Mouse (Mus musculus) large intestine, adult 2 months (tissue): Measurements from ENCODE around the gene Azin2. TPM values are rescaled to one million over a fixed set of nuclear protein-coding genes. Genes with fewer than 3 reads are reported as not detected.
A peak's percentile ranks its signal among the peaks of the same experiment; 100 is the strongest.

ENCODE experiments used
- DNase-seq: peaks from one replicate; pipeline ENCODE4 v3.0.0-alpha.2; 2012; ENCODE audit warnings: low read depth, low spot score
- WGBS: fragments of 180-500 bp; shearing (Covaris S2); methylation state at CpG from one replicate; pipeline ENCODE4 v1.1.7; 2018; 5-methylcytosine and 5-hydroxymethylcytosine counted together
- polyA plus RNA-seq: library from polyadenylated mRNA; depleted of rRNA; stranded (reverse); fragments of >200 nt; gene quantifications from 2 replicates; pipeline ENCODE4 v1.2.3, GENCODE M21; 2012

The Azin2 gene
- polyA plus RNA-seq, 1 experiment = 3.4 TPM

- no peak for DNase-seq
- WGBS = 32% methylated on average over 6 of the region's 6 CpGs
These were observed 14.0 kb downstream of the Azin2 start for GRCm38 (mm10) chr4:128948137-128948674.

- 12% methylated on average over 18 of the region's 18 CpGs for WGBS
- DNase-seq = no peak
These were observed 14.8 kb downstream of the Azin2 start for GRCm38 (mm10) chr4:128947326-128947933.

GRCm38 (mm10) chr4:128946736-128947135 is 15.5 kb downstream of the Azin2 start:
- WGBS = 83% methylated on average over 9 of the region's 9 CpGs
- no peak for DNase-seq

GRCm38 (mm10) chr4:128942346-128942745 is 19.9 kb downstream of the Azin2 start:
- WGBS = 55% methylated on average over 3 of the region's 3 CpGs

GRCm38 (mm10) chr4:128935595-128935994 is 26.6 kb downstream of the Azin2 start:
- DNase-seq = no peak
- WGBS = 66% methylated on average over 5 of the region's 5 CpGs

More at GRCm38 (mm10) chr4:128942346-128942745, 19.9 kb downstream of the Azin2 start:
- DNase-seq = no peak

- no peak for DNase-seq
- 45% methylated on average over 7 of the region's 7 CpGs for WGBS
These were observed 29.5 kb downstream of the Azin2 start for GRCm38 (mm10) chr4:128932783-128933182.

GRCm38 (mm10) chr4:128924841-128925606 is 37.2 kb downstream of the Azin2 start:
- DNase-seq = peak; percentile 63
- 12% methylated on average over 36 of the region's 36 CpGs for WGBS

GRCm38 (mm10) chr4:128923603-128924002 is 38.6 kb downstream of the Azin2 start:
- 89% methylated on average over 3 of the region's 3 CpGs for WGBS
- DNase-seq = no peak

- WGBS = 21% methylated on average over 10 of the region's 10 CpGs
- DNase-seq = no peak
These were observed 43.1 kb downstream of the Azin2 start for GRCm38 (mm10) chr4:128919106-128919505.

GRCm38 (mm10) chr4:128918187-128918586 is 44.1 kb downstream of the Azin2 start:
- DNase-seq = no peak
- 33% methylated on average over 3 of the region's 3 CpGs for WGBS

- DNase-seq = no peak
- 89% methylated on average over 6 of the region's 6 CpGs for WGBS
These were observed 44.5 kb downstream of the Azin2 start for GRCm38 (mm10) chr4:128917756-128918155.

GRCm38 (mm10) chr4:128917119-128917518 is 45.1 kb downstream of the Azin2 start:
- 40% methylated on average over 3 of the region's 3 CpGs for WGBS
- no peak for DNase-seq

GRCm38 (mm10) chr4:128913794-128914193 is 48.4 kb downstream of the Azin2 start:
- no peak for DNase-seq
- 20% methylated on average over 4 of the region's 4 CpGs for WGBS

- DNase-seq = peak; percentile 56
- 53% methylated on average over 10 of the region's 10 CpGs for WGBS
These were observed 50.2 kb downstream of the Azin2 start for GRCm38 (mm10) chr4:128912085-128912484.

- DNase-seq = no peak
- WGBS = 78% methylated on average over 8 of the region's 8 CpGs
These were observed 51.8 kb downstream of the Azin2 start for GRCm38 (mm10) chr4:128910276-128911063.

- 83% methylated on average over 14 of the region's 14 CpGs for WGBS
- no peak for DNase-seq
These were observed 52.8 kb downstream of the Azin2 start for GRCm38 (mm10) chr4:128909378-128909831.

- 63% methylated on average over 24 of the region's 24 CpGs for WGBS
- peak; percentile 51 for DNase-seq
These were observed 53.5 kb downstream of the Azin2 start for GRCm38 (mm10) chr4:128908586-128909377.

- no peak for DNase-seq
- WGBS = 55% methylated on average over 12 of the region's 12 CpGs
These were observed 54.8 kb downstream of the Azin2 start for GRCm38 (mm10) chr4:128907238-128907968.

- 82% methylated on average over 8 of the region's 8 CpGs for WGBS
- DNase-seq = no peak
These were observed 55.5 kb downstream of the Azin2 start for GRCm38 (mm10) chr4:128906757-128907156.
